ENCODE assay signal across 8 mouse cellular contexts in genomic region chr7:137312166-137312932, GRCm38 (mm10). TPM values are rescaled to one million over a fixed set of nuclear protein-coding genes. Genes with fewer than 3 reads are reported as not detected.
A peak's percentile ranks its signal among the peaks of the same experiment; 100 is the strongest.
DNase-seq lines count a peak whose midpoint lies in the region; ATAC-seq and TF ChIP-seq lines count a peak whose summit lies in the region.

No protein-coding gene starts in this region.

- H3K36me3 ChIP-seq in hindbrain, embryonic 10.5 days = peaks cover 18% of the 10 kb centered on the region
- H3K36me3 ChIP-seq in midbrain, embryonic 12.5 days = peaks cover 6% of the 10 kb centered on the region; the same call in 1 of the 2 replicates

- H3K4me3 ChIP-seq in bone marrow macrophage, adult 2 months (ENCODE audit: insufficient read depth, low read length) = peak overlapping the region; percentile 56; the same call in 1 of the 2 replicates
- peak overlapping the region; percentile 79 for H3K4me3 ChIP-seq in hindbrain, embryonic 10.5 days
- peak overlapping the region; percentile 86 for H3K4me3 ChIP-seq in midbrain, embryonic 12.5 days

- no peak for ATAC-seq in midbrain, embryonic 12.5 days (ENCODE audit: low FRiP score, low read depth)

- peak overlapping the region; percentile 94 for H3K9ac ChIP-seq in midbrain, embryonic 12.5 days (replicated peaks)

- H3K9me3 ChIP-seq in hindbrain, embryonic 10.5 days = no peaks in the 10 kb centered on the region
- H3K9me3 ChIP-seq in midbrain, embryonic 12.5 days = no peaks in the 10 kb centered on the region

- peaks cover 7% of the 10 kb centered on the region for H3K4me1 ChIP-seq in bone marrow macrophage, adult 2 months (ENCODE audit: control insufficient read depth, insufficient read depth, low read length)
- H3K4me1 ChIP-seq in hindbrain, embryonic 10.5 days (replicated peaks) = peaks cover 82% of the 10 kb centered on the region
- H3K4me1 ChIP-seq in midbrain, embryonic 12.5 days = peaks cover 61% of the 10 kb centered on the region

- no peak for TF ChIP-seq CTCF in bone marrow macrophage, adult 2 months (IDR thresholded peaks at IDR 0.05; ENCODE audit: low read depth, low read length)

- peaks cover 98% of the 10 kb centered on the region for H3K27me3 ChIP-seq in hindbrain, embryonic 10.5 days (ENCODE audit: insufficient read depth, poor library complexity, severe bottlenecking)
- H3K27me3 ChIP-seq in midbrain, embryonic 12.5 days = peaks cover 59% of the 10 kb centered on the region

- peak overlapping the region; percentile 70 for H3K4me2 ChIP-seq in midbrain, embryonic 12.5 days (replicated peaks)

- TF ChIP-seq POLR2A in bone marrow macrophage, adult 2 months (IDR thresholded peaks at IDR 0.05; ENCODE audit: borderline replicate concordance, low read depth, low read length) = no peak

- peak; percentile 59 for DNase-seq in embryo, embryonic 10.5 days (ENCODE audit: low spot score)
- no peak for DNase-seq in embryo, embryonic 10 days (ENCODE audit: low spot score)
- DNase-seq in hindbrain, embryonic 10.5 days (ENCODE audit: low spot score) = peak; percentile 49
- DNase-seq in cerebellum, adult 11-12 months = no peak
- DNase-seq in frontal cortex, postnatal 14 days (ENCODE audit: low spot score in 2 of 2) = no peak
- no peak for DNase-seq in right cerebral cortex, postnatal 14 days

- H3K27ac ChIP-seq in bone marrow macrophage, adult 2 months (ENCODE audit: insufficient read depth, low read depth, low read length) = no peak overlapping the region
- peak overlapping the region; percentile 89 for H3K27ac ChIP-seq in hindbrain, embryonic 10.5 days
- H3K27ac ChIP-seq in midbrain, embryonic 12.5 days (replicated peaks) = peak overlapping the region; percentile 98

- WGBS in hindbrain, embryonic 10.5 days = under 1% methylated on average over 17 of the region's 17 CpGs
- 2% methylated on average over 17 of the region's 17 CpGs for WGBS in midbrain, embryonic 12.5 days

RNA-seq across cellular contexts. Expression of gene Ebf3, which starts 1.9 kb away (rescaled TPM):
- 0.19 and 0.63 TPM in 2 replicates for polyA plus RNA-seq in bone marrow macrophage, adult 2 months (2012; ENCODE audit: insufficient read depth, insufficient read length, missing spikeins)
- 5.7 and 7.4 TPM in 2 replicates for polyA plus RNA-seq in hindbrain, embryonic 10.5 days (2016; fragmentation: Nextera tagmentation; extraction: Ambion mirVana)
- 23.3 and 24.9 TPM in 2 replicates for polyA plus RNA-seq in midbrain, embryonic 12.5 days (2016; fragmentation: Nextera tagmentation; extraction: Ambion mirVana)

Comparison
In these comparisons a context has a peak if more than half of its experiments do, and no peak if none do; other contexts are left out.
1. DNase-seq: peak in embryo, embryonic 10.5 days (single experiment) and hindbrain, embryonic 10.5 days (single experiment); none in embryo, embryonic 10 days (single experiment), cerebellum, adult 11-12 months (single experiment), frontal cortex, postnatal 14 days (0 of 2) and right cerebral cortex, postnatal 14 days (single experiment).
2. Peak in every context shown above with its lines, with median percentiles within 50 percentile points of each other: H3K4me3 ChIP-seq.